In the genomic region with DNA sequence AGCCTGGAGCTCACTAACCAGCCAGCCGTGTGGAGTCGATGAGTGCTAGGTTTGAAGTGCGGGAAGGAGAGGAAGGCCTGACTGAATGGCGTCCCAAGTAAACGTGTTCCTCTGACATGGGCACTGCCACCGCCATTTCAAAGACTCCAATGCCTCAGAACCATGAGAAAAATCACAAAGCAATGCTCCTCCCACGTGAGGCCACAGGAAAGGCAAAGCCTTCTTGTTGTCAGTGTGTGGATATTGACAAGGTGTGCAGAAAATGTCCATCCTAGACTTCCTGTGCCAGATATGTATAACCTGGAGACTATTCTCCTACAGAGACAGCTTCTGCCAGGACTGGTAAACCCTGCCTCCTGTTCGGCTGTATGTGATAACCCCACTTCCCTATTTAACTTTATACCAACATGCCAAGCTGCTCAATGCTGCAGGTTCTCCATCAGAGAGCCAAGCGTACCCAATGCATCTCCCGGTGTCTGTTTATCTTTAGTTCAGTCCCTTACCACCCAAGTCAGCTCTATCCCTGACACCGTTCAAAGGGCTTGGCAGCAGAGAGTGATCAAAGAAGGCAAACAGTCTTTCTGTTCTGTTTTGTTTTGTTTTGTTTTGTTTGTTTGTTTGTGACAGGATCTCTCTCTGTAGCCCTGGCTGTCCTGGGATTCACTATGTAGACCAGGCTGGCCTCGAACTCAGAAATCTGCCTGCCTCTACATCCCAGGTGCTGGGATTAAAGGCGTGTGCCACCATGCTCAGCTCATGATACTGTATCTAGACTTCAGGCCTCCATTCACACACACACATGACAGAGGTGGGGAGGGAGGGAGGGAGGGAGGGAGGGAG, we compare ENCODE assay signal across 25 mouse cellular contexts.
DNase-seq lines count a peak whose midpoint lies in the region; ATAC-seq and TF ChIP-seq lines count a peak whose summit lies in the region.
"Had no signal": no experiment of that assay in that cellular context is flagged by ENCODE, and none has a peak within 500 bp of the region (broad histone marks: within the 10 kb centered on the region; RNA-seq: fewer than 3 reads in every experiment).

No protein-coding gene starts in this region.

- H3K36me3 ChIP-seq in MEL (ENCODE audit: control insufficient read depth in 1 of 2, insufficient read depth in 2 of 2, low read length in 2 of 2), result peaks cover 0 to 56% of the 10 kb centered on the region in 2 experiments; a peak in 2 of 4 replicates
- H3K36me3 ChIP-seq: embryonic facial prominence, embryonic 15.5 days; limb, embryonic 13.5 days; liver, embryonic 12.5 days; neural tube, embryonic 12.5 days had no signal

- TF ChIP-seq POLR2A in MEL (IDR thresholded peaks at IDR 0.05; ENCODE audit: control insufficient read depth in 1 of 2, insufficient read depth in 1 of 2, low read depth in 1 of 2, low read length in 2 of 2, poor library complexity in 1 of 2), result no peak

- no peaks in the 10 kb centered on the region for H3K79me2 ChIP-seq in MEL (ENCODE audit: control insufficient read depth, insufficient read depth, low read length, poor library complexity)

- TF ChIP-seq CTCF in MEL (IDR thresholded peaks at IDR 0.05 in 2 of 3, conservative IDR thresholded peaks at IDR 0.05 in 1 of 3; ENCODE audit: control insufficient read depth in 1 of 3, insufficient read depth in 1 of 3, low read depth in 2 of 3, low read length in 3 of 3, poor library complexity in 1 of 3, severe bottlenecking in 1 of 3), result no peak

- peak; percentile 63 to 78; a peak in 3 of 4 replicates for TF ChIP-seq EP300 in MEL (IDR thresholded peaks at IDR 0.05; ENCODE audit: low read depth in 1 of 2, low read length in 2 of 2)

- ATAC-seq in hematopoietic stem cell, adult 5-6 weeks (replicated peaks in 1 of 2; ENCODE audit: insufficient read depth in 1 of 2, low FRiP score in 2 of 2, low TSS enrichment in 1 of 2, low read depth in 1 of 2, poor library complexity in 2 of 2, severe bottlenecking in 2 of 2), result peak; percentile 69 to 71
- ATAC-seq in megakaryocyte-erythroid progenitor cell, adult 5-6 weeks (replicated peaks; ENCODE audit: low FRiP score, low TSS enrichment, poor library complexity, severe bottlenecking), result peak; percentile 41
- ATAC-seq: hindbrain, embryonic 16.5 days; liver, embryonic 12.5 days had no signal

- H3K9me3 ChIP-seq in MEL (replicated peaks; ENCODE audit: insufficient read depth, low read length), result no peaks in the 10 kb centered on the region
- H3K9me3 ChIP-seq: embryonic facial prominence, embryonic 15.5 days; limb, embryonic 13.5 days; liver, embryonic 12.5 days; megakaryocyte, embryonic 14.5 days; neural tube, embryonic 12.5 days had no signal

- H3K27me3 ChIP-seq in MEL (ENCODE audit: control insufficient read depth in 1 of 2, insufficient read depth in 2 of 2, low read length in 2 of 2), result no peaks in the 10 kb centered on the region
- H3K27me3 ChIP-seq: embryonic facial prominence, embryonic 15.5 days; limb, embryonic 13.5 days; liver, embryonic 12.5 days; megakaryocyte, embryonic 14.5 days; neural tube, embryonic 12.5 days; Patski had no signal

- no peak for TF ChIP-seq RAD21 in MEL (IDR thresholded peaks at IDR 0.05; ENCODE audit: low read depth, low read length)

- peak; percentile 55 for DNase-seq in CD4-positive helper T cell, adult 2 months (ENCODE audit: low read depth, low spot score)
- DNase-seq in MEL (ENCODE audit: low read depth, low spot score) (peak; percentile 79), adipocyte (ENCODE audit: low spot score) (no peak)
- no peak for DNase-seq in right cerebral cortex, adult 18-20 months
- no peak for DNase-seq in frontal cortex, postnatal 14 days (ENCODE audit: low spot score in 2 of 2)
- DNase-seq: adrenal gland, adult 8-10 months; cerebellum, adult 2 months; cerebellum, postnatal 36 days; gastrocnemius, postnatal 14 days; heart, postnatal 4 days; kidney, postnatal 25 days; lung, adult 18-20 months; lung, postnatal 10 days; midbrain, embryonic 14.5 days; thymus, postnatal 36 days had no signal

- peak overlapping the region; percentile 40 for H3K27ac ChIP-seq in MEL (ENCODE audit: control insufficient read depth, low read depth, low read length)
- H3K27ac ChIP-seq: layer of hippocampus, adult 2 months; limb, embryonic 13.5 days; liver, embryonic 12.5 days; neural tube, embryonic 12.5 days had no signal

- 0 out of 4 replicates have a peak overlapping the region, but pooled peaks of 1 of the 2 experiments have one; percentile 5 for H3K4me3 ChIP-seq in MEL (ENCODE audit: control insufficient read depth in 1 of 2, insufficient read depth in 1 of 2, low read depth in 2 of 2, low read length in 2 of 2)
- H3K4me3 ChIP-seq: embryonic facial prominence, embryonic 15.5 days; layer of hippocampus, adult 2 months; limb, embryonic 13.5 days; liver, embryonic 12.5 days; neural tube, embryonic 12.5 days had no signal

- H3K4me1 ChIP-seq in MEL (ENCODE audit: control insufficient read depth in 1 of 2, insufficient read depth in 2 of 2, low read length in 2 of 2), result peaks cover 13 to 53% of the 10 kb centered on the region in 2 experiments
- H3K4me1 ChIP-seq: embryonic facial prominence, embryonic 15.5 days had no signal

- H3K9ac ChIP-seq in MEL (ENCODE audit: control insufficient read depth, low read depth, low read length, poor library complexity, severe bottlenecking), result peak overlapping the region; percentile 28; the same call in 1 of the 2 replicates
- H3K9ac ChIP-seq: embryonic facial prominence, embryonic 15.5 days; limb, embryonic 13.5 days; liver, embryonic 12.5 days; neural tube, embryonic 12.5 days had no signal

TF ChIP-seq in MEL, 35 proteins besides CTCF, POLR2A, EP300 and RAD21:
- TF ChIP-seq ETS1 (IDR thresholded peaks at IDR 0.05; ENCODE audit: low read depth, low read length), result peak; percentile 56
- no peak for TF ChIP-seq POLR2AphosphoS2 (IDR thresholded peaks at IDR 0.05; ENCODE audit: low read length)
- TF ChIP-seq MAX (IDR thresholded peaks at IDR 0.05; ENCODE audit: low read length), result 0 out of 2 replicates have a peak, but pooled peaks have one; percentile 9
- TF ChIP-seq ZMIZ1 (IDR thresholded peaks at IDR 0.05; ENCODE audit: low read depth, low read length), result no peak
- no peak for TF ChIP-seq NELFE (IDR thresholded peaks at IDR 0.05; ENCODE audit: low read depth, low read length)
- TF ChIP-seq ZKSCAN1 (IDR thresholded peaks at IDR 0.05; ENCODE audit: low read depth, low read length), result no peak
- TF ChIP-seq GATA1 (IDR thresholded peaks at IDR 0.05; ENCODE audit: low read depth, low read length), result peak; percentile 52
- 0 out of 2 replicates have a peak, but pooled peaks have one; percentile 50 for TF ChIP-seq MYC (IDR thresholded peaks at IDR 0.05; ENCODE audit: low read depth, low read length)
- TF ChIP-seq ELF1 (IDR thresholded peaks at IDR 0.05; ENCODE audit: low read depth, low read length), result 0 out of 2 replicates have a peak, but pooled peaks have one; percentile 47
- no peak; the same call in 1 of the 2 replicates for TF ChIP-seq MXI1 (IDR thresholded peaks at IDR 0.05; ENCODE audit: low read depth, low read length)
- TF ChIP-seq SIN3A (IDR thresholded peaks at IDR 0.05; ENCODE audit: low read length), result no peak
- no peak for TF ChIP-seq RCOR1 (IDR thresholded peaks at IDR 0.05; ENCODE audit: low read depth, low read length)
- TF ChIP-seq SMC3 (IDR thresholded peaks at IDR 0.05; ENCODE audit: low read depth, low read length), result no peak
- no peak for TF ChIP-seq TBP (IDR thresholded peaks at IDR 0.05; ENCODE audit: low read depth, low read length)
- 0 out of 2 replicates have a peak, but pooled peaks have one; percentile 21 for TF ChIP-seq TCF12 (IDR thresholded peaks at IDR 0.05; ENCODE audit: low read depth, low read length)
- peak; percentile 57; the same call in 1 of the 2 replicates for TF ChIP-seq TAL1 (IDR thresholded peaks at IDR 0.05; ENCODE audit: low read length)
- no peak for TF ChIP-seq USF2 (IDR thresholded peaks at IDR 0.05; ENCODE audit: borderline replicate concordance in 1 of 2, insufficient read depth in 1 of 2, low read depth in 1 of 2, low read length in 2 of 2)
- TF ChIP-seq MAFK (IDR thresholded peaks at IDR 0.05; ENCODE audit: borderline replicate concordance, low read depth, low read length), result no peak
TF ChIP-seq in MEL: peak in this region for 7.

Comparison
In these comparisons a context has a peak if more than half of its experiments do, and no peak if none do; other contexts are left out.
1. DNase-seq: peak in CD4-positive helper T cell, adult 2 months (single experiment) and MEL (single experiment); none in adipocyte (single experiment), right cerebral cortex, adult 18-20 months (single experiment) and frontal cortex, postnatal 14 days (0 of 2).